Mouse (Mus musculus) layer of hippocampus, adult 2 months (tissue): ENCODE results near the gene Rps6kl1. TPM values are rescaled to one million over a fixed set of nuclear protein-coding genes. Genes with fewer than 3 reads are reported as not detected.
"Not testable (repeated sequence)": the region's sequence is repeated elsewhere in the genome, so short reads cannot be mapped to it uniquely, and the experiment has no call there.

ENCODE experiments used
- DNase-seq, 2 experiments: peaks; one replicate each; pipeline ENCODE4 v3.0.0; 2022; ENCODE audit warnings: low spot score in 2 of 2
- H3K27ac ChIP-seq: fragments of 200-600 bp; 2 replicates; pipeline ENCODE4 v1.8.1; 2022
- H3K4me3 ChIP-seq: fragments of 200-600 bp; 2 replicates; pipeline ENCODE4 v1.8.1; 2022; ENCODE audit warnings: mild to moderate bottlenecking
- CTCF ChIP-seq: fragments of 200-600 bp; conservative IDR thresholded peaks from 2 replicates; pipeline ENCODE4 v1.8.1; 2022; ENCODE audit warnings: antibody characterized with exemption, mild to moderate bottlenecking, moderate library complexity
- total RNA-seq, 2 experiments: library from RNA; stranded (reverse); gene quantifications; 2 replicates each; pipeline ENCODE4 v1.2.3; 2021

Rps6kl1 gene
- total RNA-seq, 2 experiments from 2014 or later, result 39.0 to 40.0 TPM

GRCm38 (mm10) chr12:85145630-85146029 is 5.4 kb downstream of the Rps6kl1 start:
- TF ChIP-seq CTCF, result no peak
- H3K27ac ChIP-seq, result peak overlapping the region; percentile 39; the same call in 1 of the 2 replicates
- DNase-seq, result no peak
- H3K4me3 ChIP-seq, result no peak overlapping the region

GRCm38 (mm10) chr12:85144821-85145220 is 6.2 kb downstream of the Rps6kl1 start:
- Histone ChIP-seq H3K4me3 (no peak overlapping the region), H3K27ac (no peak overlapping the region)
- no peak for TF ChIP-seq CTCF
- DNase-seq, result no peak

- TF ChIP-seq CTCF, result peak; percentile 74
- H3K27ac ChIP-seq, H3K4me3 ChIP-seq, DNase-seq: not testable (repeated sequence)
These were observed 6.8 kb downstream of the Rps6kl1 start for GRCm38 (mm10) chr12:85144276-85144675.

GRCm38 (mm10) chr12:85142803-85143202 is 8.3 kb downstream of the Rps6kl1 start:
- Histone ChIP-seq H3K27ac (no peak overlapping the region), H3K4me3 (no peak overlapping the region)
- peak; percentile 96 for TF ChIP-seq CTCF
- peak in 1 of 2 experiments; percentile 85 for DNase-seq

- DNase-seq, result no peak
- no peak overlapping the region for H3K27ac ChIP-seq
- H3K4me3 ChIP-seq, result no peak overlapping the region
- no peak for TF ChIP-seq CTCF
These were observed 10.0 kb downstream of the Rps6kl1 start for GRCm38 (mm10) chr12:85141096-85141495.

- Histone ChIP-seq H3K27ac (no peak overlapping the region), H3K4me3 (no peak overlapping the region)
- no peak for TF ChIP-seq CTCF
- no peak for DNase-seq
These were observed 10.9 kb downstream of the Rps6kl1 start for GRCm38 (mm10) chr12:85140036-85140701.

- Histone ChIP-seq H3K27ac (no peak overlapping the region; the same call in 1 of the 2 replicates), H3K4me3 (no peak overlapping the region)
- peak; percentile 37 for TF ChIP-seq CTCF
- no peak for DNase-seq
These were observed 14.4 kb downstream of the Rps6kl1 start for GRCm38 (mm10) chr12:85136627-85137026.

- Histone ChIP-seq H3K4me3 (no peak overlapping the region), H3K27ac (no peak overlapping the region; the same call in 1 of the 2 replicates)
- no peak for TF ChIP-seq CTCF
- DNase-seq, result no peak
These were observed 15.3 kb downstream of the Rps6kl1 start for GRCm38 (mm10) chr12:85135513-85136470.

- 0 out of 2 replicates have a peak overlapping the region, but pooled peaks have one; percentile 14 for H3K27ac ChIP-seq
- no peak overlapping the region for H3K4me3 ChIP-seq
- no peak for DNase-seq
- TF ChIP-seq CTCF, result no peak
These were observed 16.8 kb downstream of the Rps6kl1 start for GRCm38 (mm10) chr12:85134043-85134794.

GRCm38 (mm10) chr12:85131361-85131760 is 19.7 kb downstream of the Rps6kl1 start:
- DNase-seq, result no peak
- H3K27ac ChIP-seq, result peak overlapping the region; percentile 28; the same call in 1 of the 2 replicates
- H3K4me3 ChIP-seq, result no peak overlapping the region
- TF ChIP-seq CTCF, result no peak

- DNase-seq, result no peak
- TF ChIP-seq CTCF, result no peak
- Histone ChIP-seq H3K4me3 (no peak overlapping the region), H3K27ac (no peak overlapping the region)
These were observed 21.6 kb downstream of the Rps6kl1 start for GRCm38 (mm10) chr12:85129426-85129978.

GRCm38 (mm10) chr12:85126986-85127603 is 24.0 kb downstream of the Rps6kl1 start:
- DNase-seq, result no peak
- no peak for TF ChIP-seq CTCF
- H3K27ac ChIP-seq, result peak overlapping the region; percentile 28

More at GRCm38 (mm10) chr12:85126986-85127603, 24.0 kb downstream of the Rps6kl1 start:
- no peak overlapping the region for H3K4me3 ChIP-seq
